Mouse (Mus musculus) retina, embryonic 14.5 days (tissue): Measurements from ENCODE around the gene Bcas1.
"Not testable (repeated sequence)": the region's sequence is repeated elsewhere in the genome, so short reads cannot be mapped to it uniquely, and the experiment has no call there.

Experiments used
- DNase-seq: peaks from one replicate; pipeline ENCODE4 v3.0.0-alpha.2; 2015; ENCODE audit warnings: low spot score

Bcas1 gene

DNA sequence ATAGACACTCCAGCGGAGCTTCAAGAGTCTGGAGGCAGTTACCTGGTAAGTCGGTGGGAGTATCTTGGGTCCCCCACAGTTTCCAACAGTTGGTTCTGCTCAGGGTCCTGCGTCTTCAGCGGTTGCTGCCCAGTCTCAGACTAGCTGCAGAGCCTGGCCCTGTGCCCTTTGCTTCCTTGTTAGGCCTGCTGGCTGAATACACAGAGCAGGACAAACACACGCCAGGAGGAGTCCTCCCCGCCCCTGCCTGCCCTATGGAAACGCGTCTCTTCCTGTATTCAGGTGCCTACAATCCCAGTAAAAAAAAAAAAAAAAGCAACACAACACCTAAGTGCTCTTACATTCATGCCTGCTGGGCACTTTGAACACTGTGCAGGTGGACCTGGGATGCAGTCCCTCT lies at the start of gene Bcas1:
Bcas1 (minus strand) TSS at position 142 of the 400 bp plus-strand sequence.
- no peak for DNase-seq

DNA sequence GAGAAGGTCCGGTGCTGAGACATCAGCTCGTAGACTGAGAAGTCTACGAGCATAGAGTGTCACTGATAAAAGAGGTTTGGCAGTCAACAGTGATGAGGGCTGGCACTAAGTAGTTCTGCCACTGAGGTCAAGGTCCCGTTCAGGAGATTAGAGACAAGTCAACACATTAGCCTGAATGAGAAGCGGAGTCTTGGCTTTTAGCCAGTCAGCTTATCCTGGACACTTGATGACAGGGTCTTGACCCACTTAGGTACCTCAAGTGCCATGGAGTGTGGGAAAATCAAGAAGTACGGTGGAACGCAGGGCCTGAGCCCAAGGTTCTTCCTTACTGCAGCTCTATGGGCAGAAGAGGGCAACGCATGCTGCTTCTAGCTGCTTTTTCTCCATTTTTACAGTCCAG lies 49.0 kb upstream of the Bcas1 start:
- DNase-seq: no peak

DNA sequence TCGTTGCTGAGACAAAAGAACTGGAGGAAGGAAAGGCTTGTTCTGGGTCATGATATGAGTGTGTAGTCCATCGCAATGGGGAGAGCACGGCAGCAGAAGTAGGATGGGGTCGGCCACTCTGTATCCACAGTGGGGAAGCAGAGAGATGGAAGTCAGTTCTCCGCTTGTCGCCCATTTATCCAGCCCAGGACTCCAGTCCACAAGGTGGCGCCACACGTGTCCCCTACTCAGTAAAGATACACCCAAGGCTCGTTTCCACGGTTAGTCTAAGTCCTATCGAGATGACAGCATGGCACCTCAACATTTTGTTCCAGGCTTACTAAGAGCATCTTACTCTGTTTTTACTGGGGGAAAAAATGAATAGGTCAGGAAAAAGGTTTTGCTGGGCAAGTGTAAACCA lies 48.6 kb upstream of the Bcas1 start:
- no peak for DNase-seq

GRCm38 (mm10) chr2:170475164-170475563 lies 47.5 kb upstream of the Bcas1 start:
- no peak for DNase-seq

GRCm38 (mm10) chr2:170474125-170474524 lies 46.5 kb upstream of the Bcas1 start:
- no peak for DNase-seq

DNA sequence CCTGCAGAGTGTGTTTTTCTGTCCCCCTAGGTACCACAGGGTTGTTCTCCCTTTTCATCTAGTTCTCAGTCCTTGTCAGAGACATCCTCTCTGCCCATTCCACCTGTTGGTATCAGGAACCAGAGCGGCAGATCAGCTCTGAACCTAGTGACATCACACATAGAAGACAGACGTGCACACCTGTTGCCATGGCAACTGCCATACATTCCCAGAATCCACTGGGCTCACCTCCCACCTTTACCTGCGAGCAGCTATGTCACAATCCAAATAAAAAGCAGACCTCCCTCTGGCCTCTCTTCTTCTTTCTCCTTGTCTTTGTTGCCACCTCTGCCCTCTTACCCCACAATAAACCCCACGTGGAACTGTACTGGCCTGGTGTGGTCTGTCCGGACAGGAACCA lies 42.9 kb upstream of the Bcas1 start:
- DNase-seq: no peak

DNA sequence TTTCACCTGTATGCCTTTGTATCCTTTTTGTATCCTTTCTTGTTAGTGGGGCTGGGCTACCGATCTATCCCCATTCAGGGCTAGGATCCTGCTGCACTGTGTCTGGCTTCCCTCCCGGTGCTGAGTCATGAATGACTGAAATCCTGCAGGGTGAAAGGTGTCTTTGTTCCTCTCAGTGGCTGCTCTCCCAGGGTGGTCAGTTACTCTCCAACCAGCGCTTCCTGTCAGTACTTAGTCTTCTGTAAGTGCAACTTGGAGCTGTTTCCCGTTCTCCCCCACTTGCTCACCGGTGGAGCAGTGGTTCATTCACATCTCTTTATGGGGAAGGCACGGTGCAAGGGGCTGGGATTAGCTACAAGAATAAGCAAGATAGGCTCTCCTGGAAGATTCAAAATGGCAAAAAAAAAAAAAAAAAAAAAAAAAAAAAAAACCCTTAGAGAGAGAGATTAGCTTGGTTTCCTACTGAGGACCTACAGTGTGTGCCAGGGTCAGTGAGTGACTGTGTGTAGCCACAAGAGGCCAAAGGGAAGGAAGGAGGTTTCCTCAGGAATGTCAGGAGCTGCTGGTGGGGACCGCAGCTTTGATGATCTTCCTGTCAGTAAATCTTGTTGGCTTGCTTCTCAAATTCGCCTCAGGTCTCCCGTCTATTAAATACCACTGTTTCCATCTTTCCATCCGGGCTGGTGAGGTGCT lies 42.1 kb upstream of the Bcas1 start:
- DNase-seq: no peak

DNA sequence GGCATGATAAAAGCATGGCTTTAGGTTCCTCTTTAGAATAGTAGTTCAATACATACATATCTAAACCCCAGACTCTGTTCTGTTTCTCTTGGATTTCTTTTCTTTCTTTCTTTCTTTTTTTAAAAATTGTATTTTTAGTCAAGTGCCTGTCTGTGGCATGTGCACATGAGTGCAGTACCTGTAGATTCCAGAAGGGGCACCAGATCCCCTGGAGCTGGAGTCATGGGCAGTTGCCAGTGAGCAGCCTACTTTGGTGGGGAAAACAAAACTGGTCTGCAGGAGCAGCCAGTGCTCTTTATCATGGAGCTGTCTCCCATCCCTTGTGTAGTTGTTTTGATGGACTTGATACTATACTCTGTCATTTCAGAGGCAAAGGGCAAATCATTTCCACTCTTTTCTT lies 40.4 kb upstream of the Bcas1 start:
- no peak for DNase-seq

GRCm38 (mm10) chr2:170464817-170465216 lies 37.2 kb upstream of the Bcas1 start:
- no peak for DNase-seq

GRCm38 (mm10) chr2:170461652-170462051 lies 34.0 kb upstream of the Bcas1 start:
- no peak for DNase-seq

DNA sequence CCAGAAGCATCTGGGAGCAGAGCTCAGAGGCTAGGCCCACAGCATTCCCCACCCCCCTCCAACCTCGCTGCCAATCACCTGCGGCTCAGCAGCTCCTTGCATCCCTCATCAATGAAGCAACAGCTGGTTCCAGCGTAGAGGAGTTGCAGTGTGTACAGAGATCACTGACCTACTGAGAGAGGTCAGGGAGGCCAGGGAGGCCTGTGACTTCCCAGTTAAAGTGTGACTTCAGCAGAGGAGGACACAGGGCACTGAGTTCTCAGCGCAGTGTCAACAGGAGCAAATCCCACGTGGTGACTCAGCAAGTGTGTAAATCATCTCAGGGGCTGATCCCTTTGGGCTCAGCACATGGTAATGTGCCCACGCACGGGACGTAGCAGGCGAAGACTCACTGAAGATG lies 32.2 kb upstream of the Bcas1 start:
- no peak for DNase-seq

DNA sequence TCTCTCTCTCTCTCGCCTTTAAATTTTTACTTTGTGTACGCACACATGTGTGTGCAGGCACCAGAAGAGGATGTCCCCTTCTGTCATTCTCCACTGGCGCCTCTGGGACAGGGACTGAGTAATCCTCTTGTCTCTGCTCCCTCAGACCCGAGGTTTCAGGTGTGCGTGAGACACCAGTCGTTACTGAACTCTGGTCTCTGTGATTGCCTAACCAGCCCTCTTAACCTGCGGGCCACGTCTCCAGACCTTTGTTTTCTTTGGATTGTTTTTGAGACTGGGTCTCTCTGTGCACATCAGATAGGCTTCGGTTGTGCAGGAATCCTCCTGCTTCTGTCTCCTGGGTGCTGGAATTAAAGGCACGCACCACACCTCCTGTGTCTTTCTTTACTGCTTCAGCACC lies 31.5 kb upstream of the Bcas1 start:
- no peak for DNase-seq

DNA sequence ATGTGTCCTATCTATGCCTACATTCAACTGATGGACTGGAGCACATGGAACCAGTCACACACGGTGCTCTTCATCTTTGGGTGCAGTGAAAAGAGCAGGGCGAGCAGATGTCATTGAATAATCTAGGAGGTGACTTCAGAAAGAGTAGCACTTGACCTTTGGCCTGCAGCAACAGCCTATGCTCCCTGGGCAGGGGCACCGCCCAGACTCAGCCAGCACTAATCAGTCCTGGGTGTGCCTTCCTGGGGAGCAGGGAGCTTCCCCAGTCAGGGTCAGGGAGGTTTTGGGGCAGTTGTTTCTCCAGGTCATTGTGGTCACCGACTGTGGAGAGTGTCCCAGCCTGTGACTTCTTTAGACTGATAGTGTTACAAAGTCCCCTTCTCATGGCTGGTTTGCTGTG lies 26.2 kb upstream of the Bcas1 start:
- DNase-seq: not testable (repeated sequence)

DNA sequence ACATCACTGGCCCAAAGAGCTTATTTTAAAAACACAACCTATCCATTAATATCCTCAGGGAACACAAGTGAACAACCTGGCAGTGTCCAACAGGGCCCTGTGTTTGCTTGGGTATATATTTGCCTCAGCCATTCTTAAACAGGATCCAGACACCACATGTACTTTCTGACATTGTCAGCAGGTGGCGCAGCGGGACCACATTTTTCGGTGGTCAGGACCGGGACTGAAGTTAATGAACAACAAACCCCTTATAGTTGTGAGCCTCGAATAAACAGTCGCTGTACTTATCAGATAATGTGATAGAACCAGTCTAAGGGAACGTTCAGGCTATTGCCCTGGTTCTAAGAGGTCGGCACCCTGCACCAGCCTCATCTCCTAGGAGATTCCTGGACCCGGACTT lies 23.3 kb upstream of the Bcas1 start:
- peak; percentile 89 for DNase-seq

GRCm38 (mm10) chr2:170447651-170448050 lies 20.0 kb upstream of the Bcas1 start:
- no peak for DNase-seq

DNA sequence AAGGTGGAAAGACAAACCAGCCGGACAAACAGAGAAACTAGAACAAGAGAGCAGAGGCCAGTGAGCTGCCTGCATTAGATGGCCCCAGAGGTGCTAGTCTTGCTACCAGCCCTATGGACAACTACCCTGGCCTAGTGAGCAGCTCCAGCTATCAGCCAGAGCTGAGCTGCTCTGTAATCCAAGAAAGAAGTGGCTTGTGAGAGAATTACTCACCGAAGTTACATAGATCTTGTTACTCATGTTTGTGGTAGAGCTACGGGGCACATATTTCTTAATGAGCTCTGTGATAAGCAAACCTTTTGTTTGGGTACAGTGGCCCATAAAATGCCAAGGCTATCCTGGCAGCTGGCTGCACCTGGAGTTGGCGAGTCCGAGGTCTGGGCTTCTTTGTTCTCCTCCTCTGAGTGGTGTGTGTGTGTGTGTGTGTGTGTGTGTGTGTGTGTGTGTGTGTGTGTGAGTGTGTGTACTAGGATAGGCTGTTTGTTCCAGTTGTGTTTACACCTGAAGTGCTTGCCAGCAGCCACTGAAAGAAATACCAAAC lies 19.3 kb upstream of the Bcas1 start:
- no peak for DNase-seq

DNA sequence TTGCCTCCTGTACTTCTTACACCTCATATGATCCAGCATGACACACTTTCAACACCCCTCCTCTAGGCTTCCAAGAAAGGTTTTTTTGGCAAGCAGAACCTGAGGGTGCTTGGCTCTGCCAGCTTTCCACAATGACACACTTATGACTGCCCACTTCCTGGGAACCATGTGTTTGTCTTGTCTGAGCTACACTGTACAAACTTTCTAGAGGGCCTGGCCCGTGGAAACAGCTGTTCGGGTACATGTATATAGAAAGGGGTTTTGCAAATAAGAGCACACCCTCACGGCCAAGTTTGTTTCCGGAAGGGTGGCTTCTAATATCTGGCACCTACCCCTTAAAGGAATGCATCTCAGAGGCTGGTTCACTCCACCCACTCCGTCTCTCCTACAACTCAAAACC lies 18.2 kb upstream of the Bcas1 start:
- no peak for DNase-seq

DNA sequence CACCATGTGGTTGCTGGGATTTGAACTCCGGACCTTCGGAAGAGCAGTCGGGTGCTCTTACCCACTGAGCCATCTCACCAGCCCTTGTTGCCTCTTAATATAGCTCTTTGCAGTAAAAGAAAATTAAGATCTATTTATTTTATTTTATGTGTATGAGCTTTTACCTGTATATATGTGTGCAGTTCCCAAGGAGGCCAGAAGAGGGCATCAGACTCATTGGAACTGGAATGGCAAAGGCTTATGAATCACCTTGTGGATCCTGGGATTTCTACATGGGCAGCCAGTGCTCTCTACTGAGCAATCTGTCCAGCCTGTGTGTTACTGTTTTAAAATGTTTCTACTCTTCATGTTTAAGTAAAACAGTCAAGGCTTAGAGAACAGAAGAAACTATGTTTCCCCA lies 14.9 kb upstream of the Bcas1 start:
- DNase-seq: peak; percentile 47

DNA sequence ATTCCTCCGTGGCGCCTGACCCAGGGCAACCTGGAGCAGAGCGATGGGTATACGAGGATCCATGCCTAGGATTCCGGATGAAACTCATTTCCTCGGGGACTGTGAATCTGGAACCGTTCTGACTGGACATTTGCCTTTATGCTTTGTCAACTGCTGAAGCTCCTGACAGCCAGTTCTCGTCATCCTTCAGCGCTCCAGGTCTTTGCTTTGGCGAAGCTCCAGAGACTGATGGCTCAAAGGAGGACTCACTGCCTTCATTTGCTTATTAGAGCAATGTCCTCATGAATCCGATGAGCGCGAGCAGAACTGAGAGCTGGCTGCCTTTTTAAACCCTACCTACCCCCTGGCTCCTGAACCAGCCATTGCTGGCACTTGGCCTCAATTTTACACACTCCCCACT lies 11.1 kb upstream of the Bcas1 start:
- DNase-seq: no peak

DNA sequence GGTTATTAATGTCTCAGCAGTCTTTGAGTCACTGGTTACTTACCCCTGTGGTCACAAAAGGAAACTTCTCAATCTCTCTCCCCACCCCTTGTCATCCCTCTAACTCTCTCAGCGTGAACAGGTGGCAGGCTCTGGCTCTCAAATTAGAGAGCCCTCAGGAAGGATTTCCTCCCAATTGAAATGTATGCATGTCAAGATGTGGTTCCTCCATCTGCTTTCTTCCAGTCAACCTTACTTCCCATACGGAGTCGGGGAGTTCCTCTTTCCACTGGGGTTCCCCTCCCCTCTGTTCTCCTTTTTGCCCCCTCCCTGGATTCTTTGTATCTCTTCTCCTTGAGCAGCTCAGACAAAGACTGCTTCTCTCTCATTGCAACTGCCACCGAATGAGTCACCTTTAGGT lies 8.6 kb upstream of the Bcas1 start:
- DNase-seq: no peak

GRCm38 (mm10) chr2:170432152-170432551 lies 4.5 kb upstream of the Bcas1 start:
- no peak for DNase-seq

DNA sequence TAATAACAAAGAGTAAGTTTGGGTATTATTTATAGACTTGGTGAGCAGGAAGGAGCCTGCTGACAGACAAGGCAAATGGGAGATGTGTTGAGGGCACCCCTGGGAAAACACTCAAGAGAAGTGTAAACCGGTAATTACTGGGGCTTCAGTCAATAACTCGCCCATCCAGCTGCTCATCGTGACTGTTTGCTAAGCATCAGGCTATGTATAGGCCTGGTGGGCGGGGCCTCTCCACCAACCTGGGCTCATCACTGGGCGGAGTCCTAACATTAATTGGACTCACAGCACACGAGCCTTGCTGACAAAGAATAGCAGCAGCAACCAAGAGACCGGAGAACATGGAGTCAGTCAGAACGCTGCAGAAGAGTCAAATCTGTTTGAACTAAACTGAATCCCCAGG lies 1.3 kb upstream of the Bcas1 start:
- no peak for DNase-seq

GRCm38 (mm10) chr2:170424131-170424530 lies 3.5 kb downstream of the Bcas1 start:
- DNase-seq: no peak

GRCm38 (mm10) chr2:170421924-170422323 lies 5.7 kb downstream of the Bcas1 start:
- DNase-seq: peak; percentile 53
